Mouse (Mus musculus): ENCODE results near the gene Dnajc7. TPM values are rescaled to one million over a fixed set of nuclear protein-coding genes. Genes with fewer than 3 reads are reported as not detected.

Dnajc7 gene
- polyA plus RNA-seq, 1 experiment from 2014 or later: 289 TPM

DNA sequence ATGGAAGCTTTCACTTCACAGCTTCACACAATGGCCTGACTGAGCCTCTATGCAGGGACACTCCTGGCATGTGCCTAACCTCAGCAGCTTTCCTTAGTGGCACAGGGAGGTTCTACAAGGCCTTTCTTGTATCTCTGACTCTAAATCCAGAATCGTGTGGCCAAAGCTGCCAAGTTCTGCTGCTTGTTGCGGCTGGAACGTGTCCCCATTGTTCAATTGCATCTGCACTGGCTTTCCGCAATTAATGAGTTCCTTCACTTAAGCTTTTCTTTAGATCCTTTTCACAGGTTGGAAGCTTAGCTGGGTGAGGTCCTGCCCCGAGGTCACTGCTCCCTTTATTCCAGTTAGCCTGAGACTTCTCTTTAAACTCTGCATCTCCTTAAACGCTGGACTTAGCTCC is 86.1 kb downstream of the Dnajc7 start:
- DNase-seq (ENCODE audit: extremely low spot score, low spot score): no peak
- Histone ChIP-seq H3K27me3 (ENCODE audit: poor library complexity, severe bottlenecking) (peaks cover 92% of the 10 kb centered on the region), H3K9me3 (peaks cover 4% of the 10 kb centered on the region; the same call in 1 of the 2 replicates), H3K4me1 (peaks cover 10% of the 10 kb centered on the region), H3K36me3 (replicated peaks) (no peaks in the 10 kb centered on the region), H3K4me3 (no peak overlapping the region), H3K27ac (no peak overlapping the region)
- WGBS: 30% methylated on average over 6 of the region's 6 CpGs

Other genes with a start within 250 kb of the Dnajc7 start
- 27.2 and 29.1 TPM in 2 replicates for gene Jup, start 222.4 kb downstream of the Dnajc7 start, polyA plus RNA-seq (2016; fragmentation: Nextera tagmentation; extraction: Ambion mirVana)
- 18.7 and 20.5 TPM in 2 replicates for gene P3h4, start 205.3 kb downstream of the Dnajc7 start, polyA plus RNA-seq (2016; fragmentation: Nextera tagmentation; extraction: Ambion mirVana)
- gene Fkbp10, start 204.5 kb downstream of the Dnajc7 start, polyA plus RNA-seq (2016; fragmentation: Nextera tagmentation; extraction: Ambion mirVana): 37.5 and 37.6 TPM in 2 replicates
- 122 and 125 TPM in 2 replicates for gene Nt5c3b, start 178.4 kb downstream of the Dnajc7 start, polyA plus RNA-seq (2016; fragmentation: Nextera tagmentation; extraction: Ambion mirVana)
- gene Klhl10, start 178.3 kb downstream of the Dnajc7 start, polyA plus RNA-seq (2016; fragmentation: Nextera tagmentation; extraction: Ambion mirVana): 0.51 and 0.76 TPM in 2 replicates
- gene Klhl11, start 147.4 kb downstream of the Dnajc7 start, polyA plus RNA-seq (2016; fragmentation: Nextera tagmentation; extraction: Ambion mirVana): 8.2 and 10.0 TPM in 2 replicates
- gene Acly, start 92.2 kb downstream of the Dnajc7 start, polyA plus RNA-seq (2016; fragmentation: Nextera tagmentation; extraction: Ambion mirVana): 287 and 294 TPM in 2 replicates
- 1.4 and 1.5 TPM in 2 replicates for gene Ttc25, start 74.6 kb downstream of the Dnajc7 start, polyA plus RNA-seq (2016; fragmentation: Nextera tagmentation; extraction: Ambion mirVana)
- gene Cnp, start 45.3 kb downstream of the Dnajc7 start, polyA plus RNA-seq (2016; fragmentation: Nextera tagmentation; extraction: Ambion mirVana): 15.3 and 17.5 TPM in 2 replicates
- gene Nkiras2, start 924 bp downstream of the Dnajc7 start, polyA plus RNA-seq (2016; fragmentation: Nextera tagmentation; extraction: Ambion mirVana): 83.1 and 91.8 TPM in 2 replicates
- gene Zfp385c, start 72.3 kb upstream of the Dnajc7 start, polyA plus RNA-seq (2016; fragmentation: Nextera tagmentation; extraction: Ambion mirVana): 0.28 and 0.41 TPM in 2 replicates
- 3.1 and 3.8 TPM in 2 replicates for gene Dhx58, start 84.1 kb upstream of the Dnajc7 start, polyA plus RNA-seq (2016; fragmentation: Nextera tagmentation; extraction: Ambion mirVana)
- gene Kat2a, start 92.3 kb upstream of the Dnajc7 start, polyA plus RNA-seq (2016; fragmentation: Nextera tagmentation; extraction: Ambion mirVana): 76.3 and 78.5 TPM in 2 replicates
- gene Hspb9, start 93.7 kb upstream of the Dnajc7 start, polyA plus RNA-seq (2016; fragmentation: Nextera tagmentation; extraction: Ambion mirVana): 0.24 and 0.30 TPM in 2 replicates
- gene Rab5c, start 118.0 kb upstream of the Dnajc7 start, polyA plus RNA-seq (2016; fragmentation: Nextera tagmentation; extraction: Ambion mirVana): 13.2 and 14.9 TPM in 2 replicates
- gene Kcnh4, start 139.8 kb upstream of the Dnajc7 start, polyA plus RNA-seq (2016; fragmentation: Nextera tagmentation; extraction: Ambion mirVana): 0.62 and 0.78 TPM in 2 replicates
- gene Hcrt, start 142.8 kb upstream of the Dnajc7 start, polyA plus RNA-seq (2016; fragmentation: Nextera tagmentation; extraction: Ambion mirVana): not detected in 2 replicates
- 2.8 and 3.0 TPM in 2 replicates for gene Ghdc, start 150.8 kb upstream of the Dnajc7 start, polyA plus RNA-seq (2016; fragmentation: Nextera tagmentation; extraction: Ambion mirVana)
- gene Stat5b, start 230.6 kb upstream of the Dnajc7 start, polyA plus RNA-seq (2016; fragmentation: Nextera tagmentation; extraction: Ambion mirVana): 14.9 and 16.2 TPM in 2 replicates
- gene Stat5a, start 239.2 kb upstream of the Dnajc7 start, polyA plus RNA-seq (2016; fragmentation: Nextera tagmentation; extraction: Ambion mirVana): 1.7 TPM in 2 replicates